22 mouse cellular contexts compared by ENCODE assay signal in the genomic region with DNA sequence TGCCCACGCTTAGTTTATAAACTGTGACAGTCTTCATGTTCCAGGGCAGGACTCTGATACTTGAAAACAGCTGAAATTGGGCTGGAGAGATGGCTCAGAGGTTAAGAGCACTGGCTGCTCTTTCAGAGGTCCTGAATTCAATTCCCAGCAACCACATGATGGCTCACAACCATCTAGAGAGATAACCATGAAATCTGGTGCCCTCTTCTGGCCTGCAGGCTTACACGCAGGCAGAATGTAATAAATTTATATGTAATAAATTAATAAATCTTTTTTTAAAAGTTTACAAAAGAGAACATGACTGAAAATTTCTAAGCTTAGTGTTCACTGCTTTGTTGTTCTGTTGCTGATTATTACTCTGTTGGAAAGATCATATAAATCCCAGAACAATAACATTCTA. TPM values are rescaled to one million over a fixed set of nuclear protein-coding genes. Genes with fewer than 3 reads are reported as not detected.
DNase-seq lines count a peak whose midpoint lies in the region; ATAC-seq and TF ChIP-seq lines count a peak whose summit lies in the region.
"Had no signal": no experiment of that assay in that cellular context is flagged by ENCODE, and none has a peak within 500 bp of the region (broad histone marks: within the 10 kb centered on the region; RNA-seq: fewer than 3 reads in every experiment).

No protein-coding gene starts in this region.

- peak; percentile 32 for DNase-seq in CD4-positive, CD25-positive, alpha-beta regulatory T cell, adult 2 months (ENCODE audit: low read depth, low spot score)
- DNase-seq in layer of hippocampus, adult 2 months (ENCODE audit: low spot score in 2 of 2) = no peak
- DNase-seq in layer of hippocampus, adult 9-11 months = no peak
- DNase-seq in A20 (ENCODE audit: low read depth, low spot score) = peak; percentile 18
- DNase-seq in induced T-regulatory cell, adult 2 months (ENCODE audit: low read depth) = peak; percentile 32
- no peak for DNase-seq in MN1 (ENCODE audit: low spot score)
- DNase-seq in heart, embryonic 10.5 days (ENCODE audit: low spot score) = no peak
- DNase-seq: cerebellum, adult 18-20 months; cerebellum, postnatal 25 days; forebrain, postnatal 0 days; heart, postnatal 36 days; kidney, postnatal 4 days; right cerebral cortex, postnatal 25 days; thymus, postnatal 14 days had no signal

- H3K9me3 ChIP-seq in heart, embryonic 10.5 days = no peaks in the 10 kb centered on the region
- H3K9me3 ChIP-seq: embryonic facial prominence, embryonic 15.5 days; forebrain, embryonic 10.5 days; limb, embryonic 12.5 days; liver, embryonic 15.5 days had no signal

- no peaks in the 10 kb centered on the region for H3K27me3 ChIP-seq in heart, embryonic 10.5 days (ENCODE audit: insufficient read depth, poor library complexity, severe bottlenecking)
- H3K27me3 ChIP-seq: embryonic facial prominence, embryonic 15.5 days; limb, embryonic 12.5 days; liver, embryonic 15.5 days had no signal

- 84% methylated on average over 2 of the region's 2 CpGs for WGBS in heart, embryonic 10.5 days

- no peaks in the 10 kb centered on the region for H3K4me1 ChIP-seq in heart, embryonic 10.5 days
- H3K4me1 ChIP-seq: forebrain, embryonic 10.5 days; limb, embryonic 12.5 days; liver, embryonic 15.5 days had no signal

- H3K27ac ChIP-seq in layer of hippocampus, adult 2 months = no peak overlapping the region
- H3K27ac ChIP-seq in heart, embryonic 10.5 days = no peak overlapping the region
- H3K27ac ChIP-seq: embryonic facial prominence, embryonic 15.5 days; forebrain, embryonic 10.5 days; limb, embryonic 12.5 days; liver, embryonic 15.5 days had no signal

- H3K36me3 ChIP-seq in heart, embryonic 10.5 days = no peaks in the 10 kb centered on the region
- H3K36me3 ChIP-seq: embryonic facial prominence, embryonic 15.5 days; forebrain, embryonic 10.5 days; limb, embryonic 12.5 days; liver, embryonic 15.5 days had no signal

- ATAC-seq in CD4-positive, CD25-positive, alpha-beta regulatory T cell, adult 4 months = no peak
- ATAC-seq: forebrain, postnatal 0 days; hindbrain, embryonic 16.5 days had no signal

- TF ChIP-seq CTCF in layer of hippocampus, adult 2 months (conservative IDR thresholded peaks at IDR 0.05) = peak; percentile 43

- H3K4me3 ChIP-seq in layer of hippocampus, adult 2 months = no peak overlapping the region
- no peak overlapping the region for H3K4me3 ChIP-seq in heart, embryonic 10.5 days
- H3K4me3 ChIP-seq: embryonic facial prominence, embryonic 15.5 days; forebrain, embryonic 10.5 days; limb, embryonic 12.5 days; liver, embryonic 15.5 days had no signal

RNA-seq across cellular contexts. Expression of a gene that starts 43.9 kb away (rescaled TPM):
- 10 to 100 TPM; 16.4 to 20.4 TPM for polyA plus RNA-seq in CD4-positive, CD25-positive, alpha-beta regulatory T cell, adult 4 months (2017; shearing (Covaris generic))
- 10 to 100 TPM; 81.8 to 81.9 TPM for total RNA-seq in layer of hippocampus, adult 2 months (2021)
- polyA plus RNA-seq in heart, embryonic 10.5 days (2016; fragmentation: Nextera tagmentation; extraction: Ambion mirVana) = 6.7 and 11.5 TPM in 2 replicates
- polyA plus RNA-seq: limb, embryonic 12.5 days had no signal

RNA-seq across cellular contexts. Expression of a gene that starts 55.2 kb away (rescaled TPM):
- not detected for polyA plus RNA-seq in CD4-positive, CD25-positive, alpha-beta regulatory T cell, adult 4 months (2017; shearing (Covaris generic))
- total RNA-seq in layer of hippocampus, adult 2 months (2021) = 1 to 10 TPM; 1.4 to 1.6 TPM
- 0.14 and 0.18 TPM in 2 replicates for polyA plus RNA-seq in heart, embryonic 10.5 days (2016; fragmentation: Nextera tagmentation; extraction: Ambion mirVana)
- total RNA-seq: granulocyte monocyte progenitor cell, adult 5-6 weeks; heart, postnatal 36 days had no signal
- polyA plus RNA-seq: heart, embryonic 14.5 days; limb, embryonic 12.5 days had no signal

Comparison
In these comparisons a context has a peak if more than half of its experiments do, and no peak if none do; other contexts are left out.
1. DNase-seq: peak in CD4-positive, CD25-positive, alpha-beta regulatory T cell, adult 2 months (single experiment), A20 (single experiment) and induced T-regulatory cell, adult 2 months (single experiment); none in layer of hippocampus, adult 2 months (0 of 2), layer of hippocampus, adult 9-11 months (single experiment), MN1 (single experiment) and heart, embryonic 10.5 days (single experiment).